Mouse (Mus musculus) forebrain, embryonic 14.5 days (tissue): Measurements from ENCODE around the gene Tmprss13. TPM values are rescaled to one million over a fixed set of nuclear protein-coding genes. Genes with fewer than 3 reads are reported as not detected.
A peak's percentile ranks its signal among the peaks of the same experiment; 100 is the strongest.

Source experiments
- ATAC-seq: fragments of 200-750 bp; cut with Nextera tagmentation; 2 replicates; pipeline ENCODE4 v1.8.0; 2017; ENCODE audit warnings: mild to moderate bottlenecking, moderate library complexity
- DNase-seq: peaks from one replicate; pipeline ENCODE4 v3.0.0-alpha.2; 2015; ENCODE audit warnings: low spot score
- H3K27ac ChIP-seq: fragments of 300-500 bp; sonication (generic); 2 replicates; pipeline ENCODE4 v1.5.1; 2014; ENCODE audit warnings: low read depth, mild to moderate bottlenecking, control low read depth, low read length, moderate library complexity
- H3K27me3 ChIP-seq: fragments of 300-500 bp; sonication (generic); replicated peaks from 2 replicates; pipeline ENCODE4 v1.6.1; 2014; ENCODE audit warnings: low read length, control low read depth, mixed read lengths; ENCODE audit not compliant: control insufficient read depth, insufficient read depth
- H3K36me3 ChIP-seq: fragments of 300-500 bp; sonication (generic); 2 replicates; pipeline ENCODE4 v1.6.1; 2014; ENCODE audit warnings: low read length, control low read depth; ENCODE audit not compliant: control insufficient read depth, insufficient read depth
- H3K4me1 ChIP-seq: fragments of 300-500 bp; sonication (generic); 2 replicates; pipeline ENCODE4 v1.6.1; 2014; ENCODE audit warnings: antibody characterized with exemption, low read length, control low read depth; ENCODE audit not compliant: control insufficient read depth, insufficient read depth
- H3K4me2 ChIP-seq: fragments of 300-500 bp; sonication (generic); 2 replicates; pipeline ENCODE4 v1.6.1; 2014; ENCODE audit warnings: mild to moderate bottlenecking, control low read depth, low read length
- H3K4me3 ChIP-seq: fragments of 300-500 bp; sonication (generic); 2 replicates; pipeline ENCODE4 v1.5.1; 2014; ENCODE audit warnings: low read depth, low read length, control low read depth
- H3K9ac ChIP-seq: fragments of 300-500 bp; sonication (generic); 2 replicates; pipeline ENCODE4 v1.6.1; 2014; ENCODE audit warnings: mild to moderate bottlenecking, low read length, control low read depth, moderate library complexity
- H3K9me3 ChIP-seq: fragments of 300-500 bp; sonication (generic); replicated peaks from 2 replicates; pipeline ENCODE4 v1.6.1; 2016; ENCODE audit warnings: low read length, control low read depth, mixed read lengths; ENCODE audit not compliant: control insufficient read depth
- WGBS: fragments of 180-500 bp; shearing (Covaris S2); extraction: QIAGEN DNeasy Blood & Tissue Kit; methylation state at CpG from one replicate; pipeline ENCODE4 v1.1.7; 2014; 5-methylcytosine and 5-hydroxymethylcytosine counted together
- polyA plus RNA-seq: library from polyadenylated mRNA; unstranded; fragments of >200 nt; fragmentation: Nextera tagmentation; extraction: Ambion mirVana; gene quantifications from 2 replicates; pipeline ENCODE4 v1.2.1, GENCODE M21; 2014

Gene Tmprss13
- polyA plus RNA-seq, 1 experiment from 2014 or later: 0.05 TPM

- no peak for DNase-seq
- no peaks in the 10 kb centered on the region for H3K4me1 ChIP-seq
- H3K9ac ChIP-seq: no peak overlapping the region
- no peak overlapping the region for H3K4me3 ChIP-seq
- no peak for ATAC-seq
- whole genome bisulfite sequencing: 86% methylated on average over 4 of the region's 4 CpGs
- H3K27ac ChIP-seq: no peak overlapping the region
- no peaks in the 10 kb centered on the region for H3K36me3 ChIP-seq
- H3K27me3 ChIP-seq: no peaks in the 10 kb centered on the region
- H3K9me3 ChIP-seq: no peaks in the 10 kb centered on the region
- no peak overlapping the region for H3K4me2 ChIP-seq
These were observed 3.1 kb downstream of the Tmprss13 start for GRCm38 (mm10) chr9:45321946-45322430.

- Histone ChIP-seq H3K4me3 (no peak overlapping the region), H3K27ac (no peak overlapping the region), H3K4me1 (no peaks in the 10 kb centered on the region), H3K9me3 (no peaks in the 10 kb centered on the region), H3K9ac (no peak overlapping the region), H3K4me2 (no peak overlapping the region), H3K27me3 (no peaks in the 10 kb centered on the region), H3K36me3 (no peaks in the 10 kb centered on the region)
- ATAC-seq (no peak), DNase-seq (no peak)
- 92% methylated on average over 9 of the region's 9 CpGs for WGBS
These were observed 7.5 kb downstream of the Tmprss13 start for GRCm38 (mm10) chr9:45326390-45326789.

- no peak for ATAC-seq
These were observed 9.4 kb downstream of the Tmprss13 start for GRCm38 (mm10) chr9:45328263-45328662.

GRCm38 (mm10) chr9:45329577-45329976 lies 10.7 kb downstream of the Tmprss13 start:
- Histone ChIP-seq H3K4me2 (no peak overlapping the region), H3K9me3 (no peaks in the 10 kb centered on the region), H3K27me3 (no peaks in the 10 kb centered on the region), H3K4me1 (no peaks in the 10 kb centered on the region), H3K9ac (no peak overlapping the region), H3K27ac (no peak overlapping the region), H3K36me3 (no peaks in the 10 kb centered on the region), H3K4me3 (no peak overlapping the region)
- DNase-seq (no peak), ATAC-seq (no peak)
- 87% methylated on average over 6 of the region's 6 CpGs for WGBS

More at GRCm38 (mm10) chr9:45328263-45328662, 9.4 kb downstream of the Tmprss13 start:
- Histone ChIP-seq H3K27ac (no peak overlapping the region), H3K9me3 (no peaks in the 10 kb centered on the region), H3K4me1 (no peaks in the 10 kb centered on the region), H3K36me3 (no peaks in the 10 kb centered on the region), H3K4me2 (no peak overlapping the region), H3K9ac (no peak overlapping the region), H3K27me3 (no peaks in the 10 kb centered on the region), H3K4me3 (no peak overlapping the region)
- 89% methylated on average over 4 of the region's 4 CpGs for WGBS
- DNase-seq: no peak

- no peak overlapping the region for H3K9ac ChIP-seq
- no peaks in the 10 kb centered on the region for H3K9me3 ChIP-seq
- no peak overlapping the region for H3K27ac ChIP-seq
- ATAC-seq (no peak), DNase-seq (no peak)
- H3K4me1 ChIP-seq: no peaks in the 10 kb centered on the region
- no peak overlapping the region for H3K4me2 ChIP-seq
- H3K4me3 ChIP-seq: no peak overlapping the region
- H3K27me3 ChIP-seq: no peaks in the 10 kb centered on the region
- WGBS: 93% methylated on average over 2 of the region's 2 CpGs
- H3K36me3 ChIP-seq: no peaks in the 10 kb centered on the region
These were observed 18.5 kb downstream of the Tmprss13 start for GRCm38 (mm10) chr9:45337406-45337805.

GRCm38 (mm10) chr9:45343066-45343465 lies 24.2 kb downstream of the Tmprss13 start:
- no peaks in the 10 kb centered on the region for H3K36me3 ChIP-seq

GRCm38 (mm10) chr9:45345516-45345915 lies 26.6 kb downstream of the Tmprss13 start:
- Histone ChIP-seq H3K9me3 (no peaks in the 10 kb centered on the region), H3K4me1 (no peaks in the 10 kb centered on the region), H3K27ac (no peak overlapping the region), H3K36me3 (no peaks in the 10 kb centered on the region), H3K9ac (no peak overlapping the region), H3K4me2 (no peak overlapping the region), H3K4me3 (no peak overlapping the region), H3K27me3 (no peaks in the 10 kb centered on the region)
- DNase-seq (peak; percentile 74), ATAC-seq (0 out of 2 replicates have a peak, but pooled peaks have one; percentile 26)
- WGBS: 78% methylated on average over 2 of the region's 2 CpGs

More at GRCm38 (mm10) chr9:45343066-45343465, 24.2 kb downstream of the Tmprss13 start:
- Histone ChIP-seq H3K4me3 (no peak overlapping the region), H3K4me2 (no peak overlapping the region), H3K4me1 (no peaks in the 10 kb centered on the region), H3K27me3 (no peaks in the 10 kb centered on the region), H3K9ac (no peak overlapping the region), H3K9me3 (no peaks in the 10 kb centered on the region), H3K27ac (no peak overlapping the region)
- WGBS: 88% methylated on average over 3 of the region's 3 CpGs
- ATAC-seq (no peak), DNase-seq (no peak)

GRCm38 (mm10) chr9:45346276-45346675 lies 27.4 kb downstream of the Tmprss13 start:
- 69% methylated on average over 6 of the region's 6 CpGs for WGBS

GRCm38 (mm10) chr9:45348560-45348959 lies 29.7 kb downstream of the Tmprss13 start:
- no peaks in the 10 kb centered on the region for H3K9me3 ChIP-seq
- H3K36me3 ChIP-seq: no peaks in the 10 kb centered on the region
- WGBS: 80% methylated on average over 6 of the region's 6 CpGs
- H3K27ac ChIP-seq: no peak overlapping the region
- no peaks in the 10 kb centered on the region for H3K27me3 ChIP-seq
- no peaks in the 10 kb centered on the region for H3K4me1 ChIP-seq
- DNase-seq: no peak
- H3K9ac ChIP-seq: no peak overlapping the region
- no peak overlapping the region for H3K4me3 ChIP-seq
- no peak overlapping the region for H3K4me2 ChIP-seq
- ATAC-seq: no peak

More at GRCm38 (mm10) chr9:45346276-45346675, 27.4 kb downstream of the Tmprss13 start:
- no peak overlapping the region for H3K9ac ChIP-seq
- no peak overlapping the region for H3K4me2 ChIP-seq
- H3K27ac ChIP-seq: no peak overlapping the region
- no peaks in the 10 kb centered on the region for H3K36me3 ChIP-seq
- no peaks in the 10 kb centered on the region for H3K9me3 ChIP-seq
- ATAC-seq (no peak), DNase-seq (peak; percentile 10)
- no peak overlapping the region for H3K4me3 ChIP-seq
- no peaks in the 10 kb centered on the region for H3K4me1 ChIP-seq
- H3K27me3 ChIP-seq: no peaks in the 10 kb centered on the region
